Mouse (Mus musculus): Measurements from ENCODE around the gene Pacs1. TPM values are rescaled to one million over a fixed set of nuclear protein-coding genes. Genes with fewer than 3 reads are reported as not detected.

The Pacs1 gene
- total RNA-seq, 1 experiment, result 5.4 TPM

DNA sequence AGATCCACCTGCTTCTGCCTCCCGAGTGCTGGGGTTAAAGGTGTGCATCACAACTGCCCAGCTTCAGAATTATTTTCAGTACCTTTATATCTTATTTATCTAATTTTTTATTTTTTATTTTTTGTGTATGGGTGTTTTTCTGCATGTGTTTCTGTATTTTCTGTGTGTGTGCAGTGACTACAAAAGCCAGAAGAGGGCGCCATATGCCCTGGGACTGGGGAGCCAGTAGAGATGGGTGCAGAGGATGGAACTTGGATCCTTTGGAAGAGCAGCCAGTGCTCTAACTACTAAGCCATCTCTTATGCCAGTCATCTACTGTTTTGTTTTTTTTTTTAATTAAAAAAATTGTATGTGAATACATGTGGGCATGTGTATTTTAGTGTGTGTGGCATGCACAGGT, 108.5 kb downstream of the Pacs1 start:
- no peaks in the 10 kb centered on the region for H3K9me3 ChIP-seq (ENCODE audit: control insufficient read depth, insufficient read depth, low read depth, low read length)
- peak; percentile 27 for DNase-seq (ENCODE audit: low read depth, low spot score)
- H3K27ac ChIP-seq (ENCODE audit: insufficient read depth, low read depth, low read length, poor library complexity, severe bottlenecking), result no peak overlapping the region
- H3K4me1 ChIP-seq (ENCODE audit: control insufficient read depth in 2 of 2, insufficient read depth in 2 of 2, low read length in 2 of 2, poor library complexity in 1 of 2), result no peaks in the 10 kb centered on the region
- TF ChIP-seq ZC3H11A (IDR thresholded peaks at IDR 0.05; ENCODE audit: borderline replicate concordance, low read depth, low read length), result 0 out of 2 replicates have a peak, but pooled peaks have one; percentile 18
- TF ChIP-seq HCFC1 (IDR thresholded peaks at IDR 0.05; ENCODE audit: borderline replicate concordance, insufficient read depth, low read length), result no peak
- no peaks in the 10 kb centered on the region for H3K36me3 ChIP-seq (ENCODE audit: control insufficient read depth, insufficient read depth, low read length, poor library complexity, severe bottlenecking)
- in situ Hi-C loops (cut with MboI; ENCODE audit: low sequenced_read_pairs in 2 of 2, unreplicated experiment in 2 of 2), result no loop called here
- H3K9ac ChIP-seq (ENCODE audit: insufficient read depth, low read depth, low read length, poor library complexity, severe bottlenecking), result no peak overlapping the region
- H3K4me3 ChIP-seq (ENCODE audit: insufficient read depth in 1 of 2, low read depth in 1 of 2, low read length in 2 of 2, poor library complexity in 1 of 2, severe bottlenecking in 1 of 2), result no peak overlapping the region

DNA sequence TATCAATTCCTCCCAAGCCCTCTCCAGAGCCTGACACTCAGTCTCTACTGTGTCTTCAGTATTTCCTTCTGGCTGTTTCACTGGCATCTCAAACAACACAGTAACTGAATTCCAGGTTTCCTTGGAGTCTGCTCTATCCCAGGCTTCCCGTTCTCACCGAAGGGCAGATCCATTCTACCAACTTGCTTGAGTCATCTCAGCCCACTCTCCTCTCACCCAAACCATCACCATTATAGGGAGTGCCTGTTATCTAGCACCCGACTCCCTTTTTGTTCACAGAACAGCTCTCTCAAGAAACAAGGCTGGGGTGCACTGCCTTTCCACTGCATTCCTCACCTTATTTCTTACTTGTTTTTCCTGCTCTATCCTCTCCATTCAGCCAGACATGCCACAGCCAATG, 111.0 kb downstream of the Pacs1 start:
- no peaks in the 10 kb centered on the region for H3K36me3 ChIP-seq (ENCODE audit: control insufficient read depth, insufficient read depth, low read length, poor library complexity, severe bottlenecking)
- no peaks in the 10 kb centered on the region for H3K9me3 ChIP-seq (ENCODE audit: control insufficient read depth, insufficient read depth, low read depth, low read length)
- H3K27ac ChIP-seq (ENCODE audit: insufficient read depth, low read depth, low read length, poor library complexity, severe bottlenecking), result no peak overlapping the region
- H3K9ac ChIP-seq (ENCODE audit: insufficient read depth, low read depth, low read length, poor library complexity, severe bottlenecking), result no peak overlapping the region
- in situ Hi-C loops (cut with MboI; ENCODE audit: low sequenced_read_pairs in 2 of 2, unreplicated experiment in 2 of 2), result no loop called here
- DNase-seq (ENCODE audit: low read depth, low spot score), result no peak
- no peak overlapping the region for H3K4me3 ChIP-seq (ENCODE audit: insufficient read depth in 1 of 2, low read depth in 1 of 2, low read length in 2 of 2, poor library complexity in 1 of 2, severe bottlenecking in 1 of 2)
- no peaks in the 10 kb centered on the region for H3K4me1 ChIP-seq (ENCODE audit: control insufficient read depth in 2 of 2, insufficient read depth in 2 of 2, low read length in 2 of 2, poor library complexity in 1 of 2)
- TF ChIP-seq CHD2 (IDR thresholded peaks at IDR 0.05; ENCODE audit: low read depth, low read length) (no peak), HCFC1 (IDR thresholded peaks at IDR 0.05; ENCODE audit: borderline replicate concordance, insufficient read depth, low read length) (no peak), ZC3H11A (IDR thresholded peaks at IDR 0.05; ENCODE audit: borderline replicate concordance, low read depth, low read length) (no peak), ZNF384 (IDR thresholded peaks at IDR 0.05; ENCODE audit: low read depth, low read length) (no peak), MAFK (IDR thresholded peaks at IDR 0.05; ENCODE audit: insufficient read depth, low read depth, low read length) (no peak)

DNA sequence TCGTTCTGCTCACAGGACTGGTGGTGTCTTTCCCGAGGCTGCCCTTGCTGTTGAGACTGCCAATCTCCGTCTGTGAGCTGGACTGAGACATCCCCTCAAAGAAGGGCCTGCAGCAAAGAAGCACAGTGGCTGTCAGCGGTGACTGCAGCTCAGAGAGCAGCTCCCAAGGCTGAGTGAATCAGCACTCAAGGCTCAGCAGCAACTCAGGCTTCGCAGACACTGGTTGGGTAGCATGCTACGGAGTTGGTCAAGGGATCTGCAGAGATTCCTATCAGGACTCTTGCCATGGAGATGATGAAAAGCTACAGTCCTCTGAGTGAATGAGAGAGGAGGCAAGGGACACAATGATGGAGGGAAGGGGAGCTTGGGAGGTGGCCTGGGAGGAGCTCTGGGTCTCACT, 120.7 kb downstream of the Pacs1 start:
- H3K36me3 ChIP-seq (ENCODE audit: control insufficient read depth, insufficient read depth, low read length, poor library complexity, severe bottlenecking), result no peaks in the 10 kb centered on the region
- no peaks in the 10 kb centered on the region for H3K4me1 ChIP-seq (ENCODE audit: control insufficient read depth in 2 of 2, insufficient read depth in 2 of 2, low read length in 2 of 2, poor library complexity in 1 of 2)
- no peak for DNase-seq (ENCODE audit: low read depth, low spot score)
- TF ChIP-seq MAFK (IDR thresholded peaks at IDR 0.05; ENCODE audit: insufficient read depth, low read depth, low read length), result no peak
- TF ChIP-seq ZNF384 (IDR thresholded peaks at IDR 0.05; ENCODE audit: low read depth, low read length), result no peak
- TF ChIP-seq HCFC1 (IDR thresholded peaks at IDR 0.05; ENCODE audit: borderline replicate concordance, insufficient read depth, low read length), result no peak
- no peak for TF ChIP-seq ZC3H11A (IDR thresholded peaks at IDR 0.05; ENCODE audit: borderline replicate concordance, low read depth, low read length)
- no peak for TF ChIP-seq CHD2 (IDR thresholded peaks at IDR 0.05; ENCODE audit: low read depth, low read length)
- no peak overlapping the region for H3K9ac ChIP-seq (ENCODE audit: insufficient read depth, low read depth, low read length, poor library complexity, severe bottlenecking)
- no peak overlapping the region for H3K27ac ChIP-seq (ENCODE audit: insufficient read depth, low read depth, low read length, poor library complexity, severe bottlenecking)
- in situ Hi-C loops (cut with MboI; ENCODE audit: low sequenced_read_pairs in 2 of 2, unreplicated experiment in 2 of 2), result no loop called here
- H3K4me3 ChIP-seq (ENCODE audit: insufficient read depth in 1 of 2, low read depth in 1 of 2, low read length in 2 of 2, poor library complexity in 1 of 2, severe bottlenecking in 1 of 2), result no peak overlapping the region
- H3K9me3 ChIP-seq (ENCODE audit: control insufficient read depth, insufficient read depth, low read depth, low read length), result no peaks in the 10 kb centered on the region

DNA sequence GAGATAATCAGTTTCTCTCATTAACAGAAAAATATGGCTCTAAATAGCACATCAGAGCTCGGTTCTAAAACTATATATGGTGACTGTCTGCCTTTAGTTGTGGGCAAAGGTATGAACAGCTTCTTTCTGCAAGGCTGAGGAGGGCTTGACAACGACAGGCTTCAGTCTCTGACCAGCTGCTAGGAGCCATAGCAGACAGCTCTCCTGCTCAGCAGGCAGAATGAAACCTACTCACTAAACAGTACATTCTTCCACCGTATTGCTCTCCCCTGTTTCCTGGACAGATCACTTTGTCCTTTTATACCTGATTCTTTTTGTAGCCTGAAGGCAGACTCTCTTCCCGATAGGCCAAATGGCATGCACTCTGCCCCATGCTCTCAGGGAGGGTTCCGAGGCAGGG, 121.2 kb downstream of the Pacs1 start:
- no peak overlapping the region for H3K4me3 ChIP-seq (ENCODE audit: insufficient read depth in 1 of 2, low read depth in 1 of 2, low read length in 2 of 2, poor library complexity in 1 of 2, severe bottlenecking in 1 of 2)
- no peak overlapping the region for H3K27ac ChIP-seq (ENCODE audit: insufficient read depth, low read depth, low read length, poor library complexity, severe bottlenecking)
- no peaks in the 10 kb centered on the region for H3K9me3 ChIP-seq (ENCODE audit: control insufficient read depth, insufficient read depth, low read depth, low read length)
- no peaks in the 10 kb centered on the region for H3K4me1 ChIP-seq (ENCODE audit: control insufficient read depth in 2 of 2, insufficient read depth in 2 of 2, low read length in 2 of 2, poor library complexity in 1 of 2)
- in situ Hi-C loops (cut with MboI; ENCODE audit: low sequenced_read_pairs in 2 of 2, unreplicated experiment in 2 of 2), result no loop called here
- DNase-seq (ENCODE audit: low read depth, low spot score), result no peak
- TF ChIP-seq ZC3H11A (IDR thresholded peaks at IDR 0.05; ENCODE audit: borderline replicate concordance, low read depth, low read length), result no peak
- no peak for TF ChIP-seq MAFK (IDR thresholded peaks at IDR 0.05; ENCODE audit: insufficient read depth, low read depth, low read length)
- no peak for TF ChIP-seq CHD2 (IDR thresholded peaks at IDR 0.05; ENCODE audit: low read depth, low read length)
- TF ChIP-seq HCFC1 (IDR thresholded peaks at IDR 0.05; ENCODE audit: borderline replicate concordance, insufficient read depth, low read length), result no peak
- no peak for TF ChIP-seq ZNF384 (IDR thresholded peaks at IDR 0.05; ENCODE audit: low read depth, low read length)
- no peak overlapping the region for H3K9ac ChIP-seq (ENCODE audit: insufficient read depth, low read depth, low read length, poor library complexity, severe bottlenecking)
- H3K36me3 ChIP-seq (ENCODE audit: control insufficient read depth, insufficient read depth, low read length, poor library complexity, severe bottlenecking), result no peaks in the 10 kb centered on the region

DNA sequence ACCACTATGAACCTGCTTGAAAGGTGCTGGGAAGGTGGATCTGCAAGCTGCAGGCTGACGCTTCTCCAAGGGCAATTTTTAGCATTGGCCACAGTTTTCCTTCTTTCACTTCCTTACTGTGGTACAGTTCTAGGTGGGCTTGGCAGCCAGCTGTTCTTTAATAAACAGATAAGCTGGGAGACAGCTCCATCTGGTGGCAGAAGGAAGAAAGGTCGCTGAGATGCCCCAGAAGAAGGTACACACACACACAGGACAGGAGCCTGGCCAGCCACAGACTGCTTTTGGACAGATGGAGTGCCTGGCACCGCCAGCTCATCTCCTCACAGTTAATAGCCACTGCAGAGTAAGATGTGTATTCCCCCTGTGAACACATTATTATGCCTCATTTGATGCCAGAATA, 121.6 kb downstream of the Pacs1 start:
- DNase-seq (ENCODE audit: low read depth, low spot score), result peak; percentile 68
- no peak overlapping the region for H3K9ac ChIP-seq (ENCODE audit: insufficient read depth, low read depth, low read length, poor library complexity, severe bottlenecking)
- in situ Hi-C loops (cut with MboI; ENCODE audit: low sequenced_read_pairs in 2 of 2, unreplicated experiment in 2 of 2), result no loop called here
- no peaks in the 10 kb centered on the region for H3K4me1 ChIP-seq (ENCODE audit: control insufficient read depth in 2 of 2, insufficient read depth in 2 of 2, low read length in 2 of 2, poor library complexity in 1 of 2)
- H3K36me3 ChIP-seq (ENCODE audit: control insufficient read depth, insufficient read depth, low read length, poor library complexity, severe bottlenecking), result no peaks in the 10 kb centered on the region
- H3K27ac ChIP-seq (ENCODE audit: insufficient read depth, low read depth, low read length, poor library complexity, severe bottlenecking), result no peak overlapping the region
- peak; percentile 62 for TF ChIP-seq ZC3H11A (IDR thresholded peaks at IDR 0.05; ENCODE audit: borderline replicate concordance, low read depth, low read length)
- TF ChIP-seq HCFC1 (IDR thresholded peaks at IDR 0.05; ENCODE audit: borderline replicate concordance, insufficient read depth, low read length), result no peak
- H3K9me3 ChIP-seq (ENCODE audit: control insufficient read depth, insufficient read depth, low read depth, low read length), result no peaks in the 10 kb centered on the region
- H3K4me3 ChIP-seq (ENCODE audit: insufficient read depth in 1 of 2, low read depth in 1 of 2, low read length in 2 of 2, poor library complexity in 1 of 2, severe bottlenecking in 1 of 2), result no peak overlapping the region
